Comparison of ENCODE assay signal across 8 mouse cellular contexts in the genomic region with DNA sequence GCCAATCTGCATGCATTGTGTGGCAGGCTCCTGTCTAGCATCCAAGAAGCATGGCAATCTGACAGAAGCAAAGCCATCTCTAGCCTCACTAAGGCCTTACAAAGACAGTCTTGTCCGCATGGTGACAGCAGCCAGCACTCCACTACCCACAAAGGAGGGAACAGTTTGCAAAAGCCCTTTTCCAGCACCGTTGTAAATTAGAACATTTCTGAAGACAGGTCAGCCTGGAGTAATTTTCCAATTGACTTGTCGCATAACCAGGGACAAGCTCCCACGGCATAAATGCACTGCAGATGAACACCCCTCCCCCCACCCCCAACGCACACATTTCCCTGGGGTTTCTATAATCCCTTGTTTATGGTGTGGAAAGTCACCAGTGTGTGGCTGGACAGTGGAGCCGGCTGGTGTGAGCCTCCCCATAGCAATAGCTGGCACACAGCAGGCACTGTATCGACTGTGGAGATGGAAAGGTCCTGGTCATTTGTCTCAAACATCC. TPM values are rescaled to one million over a fixed set of nuclear protein-coding genes. Genes with fewer than 3 reads are reported as not detected.
DNase-seq lines count a peak whose midpoint lies in the region; ATAC-seq lines count a peak whose summit lies in the region.

No protein-coding gene starts in this region.

- intact Hi-C loops in left cerebral cortex, postnatal 14 days (cut with DNase I): no loop called here
- intact Hi-C loops in heart, postnatal 36 days (cut with DNase I): no loop called here

- ATAC-seq in megakaryocyte-erythroid progenitor cell, adult 5-6 weeks (replicated peaks; ENCODE audit: low FRiP score, low TSS enrichment, poor library complexity, severe bottlenecking): no peak

- DNase-seq in embryo, embryonic 10 days (ENCODE audit: low spot score): peak; percentile 29
- DNase-seq in embryo, embryonic 9.5 days (ENCODE audit: extremely low spot score): no peak
- peak; percentile 13 to 26 for DNase-seq in frontal cortex, postnatal 36 days (ENCODE audit: low spot score in 2 of 2)
- DNase-seq in left cerebral cortex, postnatal 14 days (ENCODE audit: low spot score in 2 of 2): peak; percentile 32 to 39
- peak; percentile 6 for DNase-seq in right cerebral cortex, postnatal 14 days
- no peak for DNase-seq in spleen, postnatal 36 days (ENCODE audit: low spot score in 2 of 2)
- no peak for DNase-seq in heart, postnatal 36 days

RNA-seq across cellular contexts. Expression of gene Nckap5, which starts 35.0 kb away (rescaled TPM):
- 1 to 10 TPM; 6.6 to 8.0 TPM for total RNA-seq in left cerebral cortex, postnatal 14 days (2021)
- 1 to 10 TPM; 6.4 to 6.6 TPM for total RNA-seq in heart, postnatal 36 days (2021)
- not detected in 2 replicates for total RNA-seq in megakaryocyte-erythroid progenitor cell, adult 5-6 weeks (2014; fragmentation: Nextera tagmentation)
- total RNA-seq in megakaryocyte-erythroid progenitor cell, adult 5-6 weeks (2017): not detected in 2 replicates

Comparison
In these comparisons a context has a peak if more than half of its experiments do, and no peak if none do; other contexts are left out.
1. DNase-seq: peak in embryo, embryonic 10 days (single experiment), frontal cortex, postnatal 36 days (2 of 2), left cerebral cortex, postnatal 14 days (2 of 2) and right cerebral cortex, postnatal 14 days (single experiment); none in embryo, embryonic 9.5 days (single experiment), spleen, postnatal 36 days (0 of 2) and heart, postnatal 36 days (0 of 2).
2. RNA of gene Nckap5, which starts 35.0 kb away (total RNA-seq): 6.6 to 8.0 TPM in left cerebral cortex, postnatal 14 days and 6.4 to 6.6 TPM in heart, postnatal 36 days; not detected in megakaryocyte-erythroid progenitor cell, adult 5-6 weeks; every median in the first group is over 4 times any median in the second.